Mouse (Mus musculus) megakaryocyte progenitor cell, adult 5-6 weeks (primary cell): ENCODE results near the gene Ube2d3. TPM values are rescaled to one million over a fixed set of nuclear protein-coding genes. Genes with fewer than 3 reads are reported as not detected.
"Not testable (repeated sequence)": the region's sequence is repeated elsewhere in the genome, so short reads cannot be mapped to it uniquely, and the experiment has no call there.

ENCODE experiments used
- ATAC-seq: replicated peaks from 2 replicates; pipeline ENCODE4 v1.8.0; 2016; ENCODE audit warnings: mild to moderate bottlenecking, moderate TSS enrichment, inconsistent platforms; ENCODE audit not compliant: poor library complexity
- total RNA-seq, 2 experiments: library from RNA; stranded (forward) in 1 of 2; stranded (reverse) in 1 of 2; fragments of 157-497, 149-512 nt in 1 of 2; fragments of 200-1000 nt in 1 of 2; gene quantifications; 2 replicates each; pipeline versions ENCODE4 v1.2.3 to v1.2.4; 2015 to 2017

Gene Ube2d3
- total RNA-seq, 2 experiments from 2014 or later: 584 to 744 TPM

DNA sequence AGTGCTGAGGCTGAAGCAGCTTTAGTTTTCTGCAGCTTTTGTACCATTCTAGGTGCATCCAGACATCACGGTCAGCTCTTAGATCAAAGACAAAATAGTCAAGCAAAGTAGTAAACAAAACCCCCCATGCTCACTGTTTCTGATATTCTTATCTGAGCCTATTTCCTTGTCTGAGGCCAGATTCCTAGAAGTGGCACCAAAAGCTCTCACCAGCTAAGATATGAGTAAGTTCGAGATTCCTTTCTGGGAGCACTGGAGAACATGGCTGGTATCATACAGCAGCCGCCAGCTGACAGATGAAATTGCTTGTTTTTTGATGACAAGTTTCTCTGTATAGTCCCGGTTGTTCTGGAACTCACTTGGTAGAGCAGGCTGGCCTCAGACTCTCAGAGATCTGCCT lies 49.9 kb downstream of the Ube2d3 start:
- no peak for ATAC-seq

DNA sequence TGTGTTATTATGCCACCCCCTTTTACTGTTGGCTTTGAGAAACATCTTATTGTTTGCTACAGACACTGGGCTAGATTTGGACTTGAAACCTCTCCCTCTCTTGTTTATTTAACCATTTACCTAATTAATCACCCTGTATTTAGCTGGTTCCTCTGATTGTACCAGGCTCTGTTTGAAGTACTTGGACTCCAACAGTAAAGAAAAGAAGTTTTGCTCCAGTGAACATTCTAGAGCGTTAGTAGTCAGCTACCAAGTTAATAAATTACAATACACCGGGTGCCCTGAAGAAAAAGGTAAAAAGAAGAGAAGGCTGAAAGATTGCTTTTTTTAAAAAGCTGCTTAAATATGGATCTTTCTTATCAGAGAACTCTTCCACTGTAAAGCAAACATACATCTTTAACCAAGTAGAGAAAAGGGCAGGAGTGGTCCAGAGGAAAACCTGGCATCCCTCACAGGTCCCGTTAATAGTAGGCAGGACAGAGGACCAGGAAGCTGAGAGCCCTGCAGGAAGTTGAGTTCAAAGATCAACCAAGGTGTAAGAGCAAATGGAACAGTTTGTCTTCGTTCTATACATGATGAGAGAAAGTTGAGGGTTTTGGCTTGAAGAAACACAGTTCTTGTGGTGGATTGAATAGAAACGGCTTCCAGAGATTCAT lies 52.0 kb downstream of the Ube2d3 start:
- no peak for ATAC-seq

- no peak for ATAC-seq
Measured at GRCm38 (mm10) chr3:135491102-135491501, 53.2 kb downstream of the Ube2d3 start.

DNA sequence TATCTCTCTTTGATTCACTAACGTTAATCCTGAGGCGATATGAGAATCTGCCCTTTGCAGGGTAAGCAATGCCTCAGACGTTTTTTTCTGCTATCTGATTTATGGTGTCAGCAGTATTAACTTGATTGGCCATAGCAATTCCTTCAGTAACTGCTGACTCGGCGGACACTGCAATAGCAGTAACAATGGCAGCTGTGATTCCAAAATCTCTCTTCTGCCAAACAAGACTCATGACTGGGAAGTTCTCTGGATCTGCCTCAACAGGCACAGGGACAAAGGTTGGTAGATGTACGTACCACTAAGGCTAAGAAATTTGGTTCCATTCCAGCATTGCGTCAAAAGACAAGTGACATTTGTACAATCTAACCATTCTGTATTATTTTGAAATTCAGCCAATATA lies 55.4 kb downstream of the Ube2d3 start:
- not testable (repeated sequence) for ATAC-seq

DNA sequence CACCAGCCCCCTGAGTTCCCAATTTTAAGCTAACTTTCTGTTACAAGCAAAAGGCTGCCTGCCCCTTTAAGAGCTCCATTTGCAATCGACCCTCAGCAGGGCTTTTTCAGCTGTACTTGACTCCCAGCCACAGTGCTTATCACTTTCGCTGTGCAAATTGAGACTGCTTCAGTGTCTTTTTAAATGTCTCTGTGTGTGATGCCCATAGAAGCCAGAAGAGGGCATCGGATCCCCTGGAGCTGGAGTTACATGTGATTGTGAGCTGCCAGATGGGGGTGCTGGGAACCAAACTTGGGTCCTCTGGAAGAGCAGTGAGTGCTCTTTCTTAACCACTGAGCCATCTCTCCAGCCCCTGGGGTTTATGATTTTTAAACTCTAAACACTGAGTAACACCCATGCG lies 60.0 kb downstream of the Ube2d3 start:
- ATAC-seq: not testable (repeated sequence)

DNA sequence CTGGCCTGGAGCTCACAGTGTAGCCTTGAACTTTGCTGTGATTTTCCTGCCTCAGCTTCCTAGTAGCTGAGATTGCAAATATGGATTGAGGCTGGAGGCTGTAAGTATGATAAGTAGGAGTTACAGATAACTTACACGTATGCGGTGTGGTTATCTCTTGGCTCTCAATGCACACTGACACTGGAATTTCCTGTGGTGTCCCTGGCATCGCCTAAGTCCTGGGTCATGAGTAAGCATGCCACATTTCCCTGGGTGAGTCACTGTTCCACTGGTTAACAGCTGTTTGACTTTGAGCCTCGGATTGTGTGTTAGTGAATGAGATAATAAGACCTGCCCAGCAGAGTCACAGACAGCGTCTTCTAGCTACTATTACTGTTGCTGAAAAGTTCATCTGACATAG lies 60.9 kb downstream of the Ube2d3 start:
- peak; percentile 83 for ATAC-seq

DNA sequence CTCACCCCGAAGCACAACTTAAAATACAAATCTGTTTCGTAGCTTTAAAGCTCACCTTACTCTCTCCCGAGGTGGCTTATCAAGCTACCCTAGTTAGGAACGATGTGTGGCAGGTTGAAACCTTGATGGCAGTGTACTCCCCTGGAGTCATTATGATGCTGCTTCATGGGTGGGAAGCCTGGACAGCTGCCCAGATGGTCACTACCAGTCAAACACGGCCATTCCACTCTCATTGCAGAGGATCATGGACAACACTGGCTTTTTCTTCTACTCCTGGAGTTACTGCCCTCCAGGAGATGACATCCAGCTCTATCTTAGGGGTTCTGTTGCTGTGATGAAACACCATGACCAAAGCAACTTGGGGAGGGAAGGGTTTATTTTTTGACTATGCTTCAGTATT lies 65.2 kb downstream of the Ube2d3 start:
- ATAC-seq: no peak

- peak; percentile 96 for ATAC-seq
Measured at GRCm38 (mm10) chr3:135505369-135505909, 67.5 kb downstream of the Ube2d3 start.

- no peak for ATAC-seq
Measured at GRCm38 (mm10) chr3:135505916-135506482, 68.0 kb downstream of the Ube2d3 start.

- no peak for ATAC-seq
Measured at GRCm38 (mm10) chr3:135507506-135507905, 69.6 kb downstream of the Ube2d3 start.

- ATAC-seq: 0 out of 2 replicates have a peak, but pooled peaks have one; percentile 21
Measured at GRCm38 (mm10) chr3:135508191-135508590, 70.2 kb downstream of the Ube2d3 start.

- ATAC-seq: no peak
Measured at GRCm38 (mm10) chr3:135510372-135510771, 72.4 kb downstream of the Ube2d3 start.

GRCm38 (mm10) chr3:135511683-135512082 lies 73.7 kb downstream of the Ube2d3 start:
- ATAC-seq: peak; percentile 78

DNA sequence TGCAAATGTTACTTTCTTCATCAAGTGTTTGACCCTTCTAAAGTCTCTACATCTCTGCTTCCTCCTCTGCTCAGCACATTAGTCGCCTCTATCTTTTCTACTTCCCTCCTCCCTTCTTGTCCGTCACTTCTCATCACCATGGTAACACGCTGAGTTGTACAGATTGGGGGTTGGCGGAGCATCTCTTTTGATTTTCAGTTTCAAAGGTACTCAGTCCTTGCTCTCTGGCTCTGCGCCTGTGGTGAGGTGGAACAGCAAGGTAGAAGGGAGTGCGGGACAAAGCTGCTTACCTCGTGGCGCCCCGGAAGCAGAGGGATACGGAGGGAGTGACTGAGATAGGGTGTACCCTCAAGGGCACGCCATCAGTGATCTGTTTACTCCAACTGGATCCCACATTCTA lies 75.3 kb downstream of the Ube2d3 start:
- no peak for ATAC-seq

- ATAC-seq: no peak
Measured at GRCm38 (mm10) chr3:135513800-135514425, 76.0 kb downstream of the Ube2d3 start.

- no peak for ATAC-seq
Measured at GRCm38 (mm10) chr3:135515246-135515645, 77.3 kb downstream of the Ube2d3 start.

DNA sequence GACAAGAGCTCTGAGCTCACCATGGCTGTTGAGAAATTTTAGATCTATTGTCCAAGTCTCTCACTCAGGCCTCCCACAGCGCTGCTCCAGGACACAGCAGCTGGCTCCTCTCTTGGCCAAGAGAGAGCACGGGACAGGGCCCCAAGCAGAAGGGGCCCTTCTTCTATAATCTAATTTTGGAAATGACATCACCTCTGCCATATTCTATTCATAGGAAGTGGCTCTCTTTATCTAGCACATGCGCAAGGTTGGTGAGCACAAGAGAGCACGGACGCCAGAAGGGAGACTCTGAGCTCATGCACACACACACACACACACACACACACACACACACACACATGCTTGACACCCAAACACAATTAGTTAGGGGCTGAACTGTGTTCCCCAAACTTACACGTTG lies 78.9 kb downstream of the Ube2d3 start:
- peak; percentile 73 for ATAC-seq

Other genes with a start within 250 kb of the Ube2d3 start
- gene Cenpe, start 225.6 kb upstream of the Ube2d3 start, total RNA-seq (2015): 57.5 and 57.9 TPM in 2 replicates
- gene Cenpe, start 225.6 kb upstream of the Ube2d3 start, total RNA-seq (2017): 56.6 and 77.8 TPM in 2 replicates
- gene Bdh2, start 156.9 kb upstream of the Ube2d3 start, total RNA-seq (2015): 0.32 and 0.52 TPM in 2 replicates
- gene Bdh2, start 156.9 kb upstream of the Ube2d3 start, total RNA-seq (2017): 0.07 TPM in 1 of 2 replicates, not detected in the other
- gene Slc9b2, start 130.4 kb upstream of the Ube2d3 start, total RNA-seq (2015): 0.17 TPM in 1 of 2 replicates, not detected in the other
- 0.12 TPM in 1 of 2 replicates, not detected in the other for gene Slc9b2, start 130.4 kb upstream of the Ube2d3 start, total RNA-seq (2017)
- gene Slc9b1, start 90.1 kb upstream of the Ube2d3 start, total RNA-seq (2015): not detected in 2 replicates
- gene Slc9b1, start 90.1 kb upstream of the Ube2d3 start, total RNA-seq (2017): not detected in 2 replicates
- 51.1 and 55.0 TPM in 2 replicates for gene Cisd2, start 14.2 kb upstream of the Ube2d3 start, total RNA-seq (2015)
- gene Cisd2, start 14.2 kb upstream of the Ube2d3 start, total RNA-seq (2017): 34.8 and 39.4 TPM in 2 replicates
- 29.1 and 30.4 TPM in 2 replicates for gene Manba, start 47.5 kb downstream of the Ube2d3 start, total RNA-seq (2015)
- gene Manba, start 47.5 kb downstream of the Ube2d3 start, total RNA-seq (2017): 30.4 and 33.8 TPM in 2 replicates